Mouse (Mus musculus): ENCODE data around the gene Med21. TPM values are rescaled to one million over a fixed set of nuclear protein-coding genes. Genes with fewer than 3 reads are reported as not detected.

The Med21 gene
- polyA plus RNA-seq, 1 experiment from 2014 or later: 117 TPM

- DNase-seq (ENCODE audit: low spot score) (peak; percentile 91), ATAC-seq (peak; percentile 93)
- Histone ChIP-seq H3K27me3 (replicated peaks; ENCODE audit: insufficient read depth, low read length) (no peaks in the 10 kb centered on the region), H3K4me1 (ENCODE audit: insufficient read depth, low read depth, low read length) (no peaks in the 10 kb centered on the region), H3K4me3 (ENCODE audit: low read depth, low read length) (no peak overlapping the region), H3K27ac (ENCODE audit: low read length) (peak overlapping the region; percentile 12; the same call in 1 of the 2 replicates), H3K9me3 (ENCODE audit: low read length) (no peaks in the 10 kb centered on the region), H3K9ac (replicated peaks; ENCODE audit: low read depth) (no peak overlapping the region), H3K4me2 (replicated peaks; ENCODE audit: low read depth, low read length) (no peak overlapping the region; the same call in 1 of the 2 replicates), H3K36me3 (ENCODE audit: insufficient read depth, low read length) (no peaks in the 10 kb centered on the region)
- TF ChIP-seq CTCF (IDR thresholded peaks at IDR 0.05) (peak; percentile 73), EP300 (IDR thresholded peaks at IDR 0.05) (peak; percentile 33; the same call in 1 of the 2 replicates)
- WGBS: 31% methylated on average over 17 of the region's 17 CpGs
These were observed 43.5 kb downstream of the Med21 start for GRCm38 (mm10) chr6:146685781-146686308.

GRCm38 (mm10) chr6:146686463-146687196 is 44.3 kb downstream of the Med21 start:
- Histone ChIP-seq H3K4me1 (ENCODE audit: insufficient read depth, low read depth, low read length) (no peaks in the 10 kb centered on the region), H3K4me3 (ENCODE audit: low read depth, low read length) (no peak overlapping the region), H3K36me3 (ENCODE audit: insufficient read depth, low read length) (no peaks in the 10 kb centered on the region), H3K27ac (ENCODE audit: low read length) (no peak overlapping the region), H3K4me2 (replicated peaks; ENCODE audit: low read depth, low read length) (no peak overlapping the region; the same call in 1 of the 2 replicates), H3K27me3 (replicated peaks; ENCODE audit: insufficient read depth, low read length) (no peaks in the 10 kb centered on the region), H3K9me3 (ENCODE audit: low read length) (no peaks in the 10 kb centered on the region), H3K9ac (replicated peaks; ENCODE audit: low read depth) (no peak overlapping the region)
- peak; percentile 41 for DNase-seq (ENCODE audit: low spot score)
- no peak for TF ChIP-seq CTCF (IDR thresholded peaks at IDR 0.05)
- TF ChIP-seq EP300 (IDR thresholded peaks at IDR 0.05): no peak
- WGBS: 58% methylated on average over 5 of the region's 5 CpGs
- peak; percentile 20 for ATAC-seq

- TF ChIP-seq EP300 (IDR thresholded peaks at IDR 0.05): no peak
- TF ChIP-seq CTCF (IDR thresholded peaks at IDR 0.05): no peak
- Histone ChIP-seq H3K27me3 (replicated peaks; ENCODE audit: insufficient read depth, low read length) (no peaks in the 10 kb centered on the region), H3K4me3 (ENCODE audit: low read depth, low read length) (no peak overlapping the region), H3K4me2 (replicated peaks; ENCODE audit: low read depth, low read length) (no peak overlapping the region), H3K4me1 (ENCODE audit: insufficient read depth, low read depth, low read length) (no peaks in the 10 kb centered on the region), H3K27ac (ENCODE audit: low read length) (no peak overlapping the region), H3K9me3 (ENCODE audit: low read length) (no peaks in the 10 kb centered on the region), H3K36me3 (ENCODE audit: insufficient read depth, low read length) (no peaks in the 10 kb centered on the region), H3K9ac (replicated peaks; ENCODE audit: low read depth) (no peak overlapping the region)
- DNase-seq (ENCODE audit: low spot score) (no peak), ATAC-seq (no peak)
- WGBS: 83% methylated on average over 7 of the region's 7 CpGs
These were observed 45.7 kb downstream of the Med21 start for GRCm38 (mm10) chr6:146688010-146688409.

GRCm38 (mm10) chr6:146688861-146689260 is 46.5 kb downstream of the Med21 start:
- Histone ChIP-seq H3K27ac (ENCODE audit: low read length) (no peak overlapping the region), H3K36me3 (ENCODE audit: insufficient read depth, low read length) (no peaks in the 10 kb centered on the region), H3K9me3 (ENCODE audit: low read length) (no peaks in the 10 kb centered on the region), H3K9ac (replicated peaks; ENCODE audit: low read depth) (no peak overlapping the region), H3K4me1 (ENCODE audit: insufficient read depth, low read depth, low read length) (no peaks in the 10 kb centered on the region), H3K4me2 (replicated peaks; ENCODE audit: low read depth, low read length) (no peak overlapping the region), H3K4me3 (ENCODE audit: low read depth, low read length) (no peak overlapping the region), H3K27me3 (replicated peaks; ENCODE audit: insufficient read depth, low read length) (no peaks in the 10 kb centered on the region)
- 78% methylated on average over 5 of the region's 5 CpGs for WGBS
- ATAC-seq (no peak), DNase-seq (ENCODE audit: low spot score) (no peak)
- TF ChIP-seq CTCF (IDR thresholded peaks at IDR 0.05) (no peak), EP300 (IDR thresholded peaks at IDR 0.05) (no peak)

GRCm38 (mm10) chr6:146697767-146698166 is 55.4 kb downstream of the Med21 start:
- no peaks in the 10 kb centered on the region for H3K4me1 ChIP-seq (ENCODE audit: insufficient read depth, low read depth, low read length)
- DNase-seq (ENCODE audit: low spot score) (no peak), ATAC-seq (no peak)
- no peak overlapping the region for H3K9ac ChIP-seq (replicated peaks; ENCODE audit: low read depth)
- H3K36me3 ChIP-seq (ENCODE audit: insufficient read depth, low read length): no peaks in the 10 kb centered on the region
- 64% methylated on average over 5 of the region's 5 CpGs for WGBS
- no peak overlapping the region for H3K27ac ChIP-seq (ENCODE audit: low read length)
- TF ChIP-seq EP300 (IDR thresholded peaks at IDR 0.05) (no peak), CTCF (IDR thresholded peaks at IDR 0.05) (no peak)
- no peak overlapping the region for H3K4me3 ChIP-seq (ENCODE audit: low read depth, low read length)
- no peak overlapping the region for H3K4me2 ChIP-seq (replicated peaks; ENCODE audit: low read depth, low read length)
- H3K27me3 ChIP-seq (replicated peaks; ENCODE audit: insufficient read depth, low read length): no peaks in the 10 kb centered on the region
- H3K9me3 ChIP-seq (ENCODE audit: low read length): no peaks in the 10 kb centered on the region

- ATAC-seq: no peak
- no peak for TF ChIP-seq CTCF (IDR thresholded peaks at IDR 0.05)
- no peak for TF ChIP-seq EP300 (IDR thresholded peaks at IDR 0.05)
- H3K36me3 ChIP-seq (ENCODE audit: insufficient read depth, low read length): no peaks in the 10 kb centered on the region
These were observed 56.0 kb downstream of the Med21 start for GRCm38 (mm10) chr6:146698376-146698775.

More at GRCm38 (mm10) chr6:146698376-146698775, 56.0 kb downstream of the Med21 start:
- no peaks in the 10 kb centered on the region for H3K9me3 ChIP-seq (ENCODE audit: low read length)
- H3K4me2 ChIP-seq (replicated peaks; ENCODE audit: low read depth, low read length): no peak overlapping the region
- H3K9ac ChIP-seq (replicated peaks; ENCODE audit: low read depth): no peak overlapping the region
- H3K27ac ChIP-seq (ENCODE audit: low read length): no peak overlapping the region
- H3K4me1 ChIP-seq (ENCODE audit: insufficient read depth, low read depth, low read length): no peaks in the 10 kb centered on the region
- no peak for DNase-seq (ENCODE audit: low spot score)
- no peak overlapping the region for H3K4me3 ChIP-seq (ENCODE audit: low read depth, low read length)
- 80% methylated on average over 4 of the region's 4 CpGs for WGBS
- H3K27me3 ChIP-seq (replicated peaks; ENCODE audit: insufficient read depth, low read length): no peaks in the 10 kb centered on the region

Other genes with a start within 250 kb of the Med21 start
- 15.7 and 23.2 TPM in 2 replicates for gene Itpr2, start 140.3 kb upstream of the Med21 start, polyA plus RNA-seq (2015; fragmentation: Nextera tagmentation; extraction: Ambion mirVana)
- gene Fgfr1op2, start 65.3 kb upstream of the Med21 start, polyA plus RNA-seq (2015; fragmentation: Nextera tagmentation; extraction: Ambion mirVana): 99.2 and 109 TPM in 2 replicates
- 27.0 and 27.4 TPM in 2 replicates for gene Ints13, start 64.7 kb upstream of the Med21 start, polyA plus RNA-seq (2015; fragmentation: Nextera tagmentation; extraction: Ambion mirVana)
- gene Tm7sf3, start 277 bp downstream of the Med21 start, polyA plus RNA-seq (2015; fragmentation: Nextera tagmentation; extraction: Ambion mirVana): 20.0 and 21.7 TPM in 2 replicates
- 13.2 and 14.2 TPM in 2 replicates for gene Stk38l, start 82.4 kb downstream of the Med21 start, polyA plus RNA-seq (2015; fragmentation: Nextera tagmentation; extraction: Ambion mirVana)
- 0.81 and 0.85 TPM in 2 replicates for gene Arntl2, start 153.5 kb downstream of the Med21 start, polyA plus RNA-seq (2015; fragmentation: Nextera tagmentation; extraction: Ambion mirVana)
- gene Smco2, start 207.6 kb downstream of the Med21 start, polyA plus RNA-seq (2015; fragmentation: Nextera tagmentation; extraction: Ambion mirVana): not detected in 2 replicates
- gene Ppfibp1, start 245.9 kb downstream of the Med21 start, polyA plus RNA-seq (2015; fragmentation: Nextera tagmentation; extraction: Ambion mirVana): 50.5 and 53.5 TPM in 2 replicates

All from lung, postnatal 0 days (tissue).